Mouse (Mus musculus) midbrain, embryonic 15.5 days (tissue): ENCODE results near the gene BC051019. TPM values are rescaled to one million over a fixed set of nuclear protein-coding genes. Genes with fewer than 3 reads are reported as not detected.

Experiments used
- ATAC-seq: fragments of 200-750 bp; cut with Nextera tagmentation; replicated peaks from 2 replicates; pipeline ENCODE4 v1.8.0; 2017; ENCODE audit warnings: moderate TSS enrichment
- H3K27ac ChIP-seq: fragments of 300-500 bp; sonication (generic); 2 replicates; pipeline ENCODE4 v1.5.1; 2015; ENCODE audit warnings: mild to moderate bottlenecking, inconsistent platforms
- H3K27me3 ChIP-seq: fragments of 300-500 bp; sonication (generic); replicated peaks from 2 replicates; pipeline ENCODE4 v1.6.1; 2015; ENCODE audit warnings: inconsistent platforms
- H3K36me3 ChIP-seq: fragments of 300-500 bp; sonication (generic); replicated peaks from 2 replicates; pipeline ENCODE4 v1.6.1; 2015; ENCODE audit warnings: inconsistent platforms
- H3K4me1 ChIP-seq: fragments of 300-500 bp; sonication (generic); 2 replicates; pipeline ENCODE4 v1.6.1; 2015; ENCODE audit warnings: inconsistent platforms
- H3K4me2 ChIP-seq: fragments of 300-500 bp; sonication (generic); 2 replicates; pipeline ENCODE4 v1.6.1; 2015; ENCODE audit warnings: inconsistent platforms, mild to moderate bottlenecking, moderate library complexity
- H3K4me3 ChIP-seq: fragments of 300-500 bp; sonication (generic); 2 replicates; pipeline ENCODE4 v1.5.1; 2015; ENCODE audit warnings: mild to moderate bottlenecking, inconsistent platforms
- H3K9ac ChIP-seq: fragments of 300-500 bp; sonication (generic); 2 replicates; pipeline ENCODE4 v1.6.1; 2015; ENCODE audit warnings: mild to moderate bottlenecking, inconsistent platforms
- H3K9me3 ChIP-seq: fragments of 300-500 bp; sonication (generic); 2 replicates; pipeline ENCODE4 v1.6.1; 2016; ENCODE audit warnings: inconsistent platforms
- WGBS: fragments of 180-500 bp; shearing (Covaris S2); methylation state at CpG from one replicate; pipeline ENCODE4 v1.1.7; 2015; ENCODE audit warnings: mixed read lengths; 5-methylcytosine and 5-hydroxymethylcytosine counted together
- polyA plus RNA-seq: library from polyadenylated mRNA; unstranded; fragments of >200 nt; fragmentation: Nextera tagmentation; extraction: Ambion mirVana; gene quantifications from 2 replicates; pipeline ENCODE4 v1.2.1, GENCODE M21; 2015

Gene BC051019
- polyA plus RNA-seq: 0.20 and 0.23 TPM in 2 replicates

GRCm38 (mm10) chr7:109723697-109724096, at the start of gene BC051019:
TSS of gene BC051019 (minus strand) at chr7:109723850.
- 93% methylated on average over 5 of the region's 5 CpGs for WGBS
- H3K4me2 ChIP-seq: no peak within 1 kb of the TSS
- H3K4me3 ChIP-seq: no peak within 1 kb of the TSS

GRCm38 (mm10) chr7:109772251-109772650, 48.6 kb upstream of the BC051019 start:
- Histone ChIP-seq H3K9ac (no peak overlapping the region), H3K4me3 (no peak overlapping the region), H3K4me2 (no peak overlapping the region), H3K36me3 (no peaks in the 10 kb centered on the region), H3K4me1 (no peaks in the 10 kb centered on the region), H3K9me3 (no peaks in the 10 kb centered on the region), H3K27me3 (no peaks in the 10 kb centered on the region), H3K27ac (no peak overlapping the region)
- no peak for ATAC-seq

More at GRCm38 (mm10) chr7:109723697-109724096, at the start of gene BC051019:
- H3K27me3 ChIP-seq: no peaks in the 10 kb centered on the region
- H3K36me3 ChIP-seq: no peaks in the 10 kb centered on the region
- H3K4me1 ChIP-seq: no peaks in the 10 kb centered on the region
- H3K9ac ChIP-seq: no peak within 1 kb of the TSS
- no peaks in the 10 kb centered on the region for H3K9me3 ChIP-seq
- H3K27ac ChIP-seq: no peak within 1 kb of the TSS
- ATAC-seq: no peak

- Histone ChIP-seq H3K27ac (no peak overlapping the region), H3K4me2 (no peak overlapping the region), H3K9me3 (no peaks in the 10 kb centered on the region), H3K9ac (no peak overlapping the region), H3K36me3 (no peaks in the 10 kb centered on the region), H3K27me3 (no peaks in the 10 kb centered on the region), H3K4me3 (no peak overlapping the region), H3K4me1 (no peaks in the 10 kb centered on the region)
- WGBS: 69% methylated on average over 2 of the region's 2 CpGs
- no peak for ATAC-seq
Observed at GRCm38 (mm10) chr7:109768699-109769383, 45.2 kb upstream of the BC051019 start.

- Histone ChIP-seq H3K4me1 (no peaks in the 10 kb centered on the region), H3K4me3 (no peak overlapping the region), H3K36me3 (no peaks in the 10 kb centered on the region), H3K4me2 (no peak overlapping the region), H3K27me3 (no peaks in the 10 kb centered on the region), H3K9ac (no peak overlapping the region), H3K9me3 (no peaks in the 10 kb centered on the region), H3K27ac (no peak overlapping the region)
- no peak for ATAC-seq
- WGBS: 83% methylated on average over 7 of the region's 7 CpGs
Observed at GRCm38 (mm10) chr7:109767575-109768350, 44.1 kb upstream of the BC051019 start.

- H3K4me2 ChIP-seq: no peak overlapping the region
- no peaks in the 10 kb centered on the region for H3K36me3 ChIP-seq
- H3K4me1 ChIP-seq: no peaks in the 10 kb centered on the region
- no peak overlapping the region for H3K27ac ChIP-seq
- H3K4me3 ChIP-seq: no peak overlapping the region
- no peak overlapping the region for H3K9ac ChIP-seq
- WGBS: 69% methylated on average over 2 of the region's 2 CpGs
- no peak for ATAC-seq
- no peaks in the 10 kb centered on the region for H3K9me3 ChIP-seq
- H3K27me3 ChIP-seq: no peaks in the 10 kb centered on the region
Observed at GRCm38 (mm10) chr7:109764009-109764408, 40.4 kb upstream of the BC051019 start.

- Histone ChIP-seq H3K4me3 (no peak overlapping the region), H3K27ac (no peak overlapping the region), H3K36me3 (no peaks in the 10 kb centered on the region), H3K4me1 (peaks cover 19% of the 10 kb centered on the region), H3K9ac (no peak overlapping the region), H3K27me3 (no peaks in the 10 kb centered on the region), H3K4me2 (no peak overlapping the region), H3K9me3 (no peaks in the 10 kb centered on the region)
- WGBS: 88% methylated on average over 3 of the region's 3 CpGs
- ATAC-seq: no peak
Observed at GRCm38 (mm10) chr7:109756291-109756690, 32.6 kb upstream of the BC051019 start.

DNA sequence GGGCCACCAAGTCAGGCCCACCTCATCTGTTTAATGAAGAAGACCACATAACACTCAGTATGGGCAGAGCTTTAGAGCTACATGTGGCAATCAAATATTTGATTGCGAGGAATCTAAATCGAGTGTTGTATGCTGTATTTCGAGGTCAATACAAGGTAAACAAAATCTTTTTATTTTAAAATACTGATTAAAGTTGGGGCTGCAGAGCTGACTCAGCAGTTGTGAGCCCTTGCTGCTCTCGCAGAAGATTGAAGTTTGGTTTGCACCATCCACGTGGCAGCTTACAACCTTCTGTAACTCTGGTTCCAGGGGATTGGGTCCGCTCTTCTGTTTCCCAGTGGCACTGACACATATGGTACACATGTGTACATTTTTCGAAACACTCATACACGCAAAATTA, 30.4 kb upstream of the BC051019 start:
- ATAC-seq: no peak
- Histone ChIP-seq H3K4me3 (no peak overlapping the region), H3K9ac (no peak overlapping the region), H3K4me1 (peaks cover 31% of the 10 kb centered on the region), H3K36me3 (no peaks in the 10 kb centered on the region), H3K9me3 (no peaks in the 10 kb centered on the region), H3K4me2 (no peak overlapping the region), H3K27me3 (no peaks in the 10 kb centered on the region), H3K27ac (no peak overlapping the region)
- 91% methylated on average over 8 of the region's 8 CpGs for WGBS

DNA sequence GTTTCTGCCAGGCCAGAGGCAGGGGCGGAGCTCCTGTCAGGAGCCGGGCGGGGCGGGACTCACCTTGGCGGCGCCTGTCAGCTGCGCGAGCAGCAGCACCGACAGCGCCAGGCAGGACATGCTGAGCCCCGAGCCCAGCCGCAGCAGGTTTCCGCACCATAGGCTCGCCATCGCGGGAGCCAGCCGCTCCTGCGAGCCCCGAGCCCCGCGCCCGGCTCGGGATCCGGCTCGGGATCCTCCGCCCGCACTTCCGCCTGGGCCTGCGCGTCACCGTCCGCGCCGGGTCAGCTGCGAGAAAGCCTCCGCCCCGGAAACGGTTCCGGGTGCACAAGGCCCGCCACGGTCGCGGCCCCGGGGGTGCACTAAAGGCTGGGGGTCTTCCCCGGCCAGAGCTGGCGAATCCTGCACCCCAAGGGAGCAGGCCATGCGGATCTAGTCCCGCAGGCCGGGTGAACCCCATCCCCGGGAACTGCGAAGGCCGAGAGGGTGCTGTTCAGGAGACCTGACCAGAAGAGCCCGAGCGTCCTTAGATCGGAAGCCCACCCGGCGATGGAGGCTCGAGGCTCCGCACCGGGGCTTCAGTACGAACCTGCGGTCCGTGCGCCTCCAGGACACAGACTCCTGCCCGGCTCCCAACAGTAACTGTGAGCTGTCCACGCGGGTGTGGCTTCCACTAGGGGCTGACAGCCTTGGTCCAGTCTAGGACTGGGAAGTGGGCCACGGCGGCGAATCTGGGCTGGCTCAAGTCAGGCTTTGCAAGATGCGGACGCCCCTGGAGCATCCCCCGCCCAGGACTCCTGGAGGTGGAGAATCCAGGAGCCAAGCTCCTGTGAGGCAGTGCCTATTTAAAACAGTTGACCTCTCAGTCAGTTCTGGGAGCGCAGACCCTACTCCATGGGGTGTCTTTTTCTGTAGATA, 28.6 kb upstream of the BC051019 start, which contains the start of gene Tmem9b:
Gene Tmem9b, minus strand, starts transcription at position 868 of the 918 bp plus-strand sequence.
- peak within 1 kb of the TSS; percentile 84 for H3K27ac ChIP-seq
- no peaks in the 10 kb centered on the region for H3K9me3 ChIP-seq
- H3K4me1 ChIP-seq: peaks cover 31% of the 10 kb centered on the region
- H3K36me3 ChIP-seq: no peaks in the 10 kb centered on the region
- peak within 1 kb of the TSS; percentile 83 for H3K4me2 ChIP-seq
- peak within 1 kb of the TSS; percentile 88 for H3K9ac ChIP-seq
- under 1% methylated on average over 74 of the region's 74 CpGs for WGBS
- peak within 1 kb of the TSS; percentile 72 for H3K4me3 ChIP-seq
- peak; percentile 95 for ATAC-seq
- H3K27me3 ChIP-seq: no peaks in the 10 kb centered on the region

DNA sequence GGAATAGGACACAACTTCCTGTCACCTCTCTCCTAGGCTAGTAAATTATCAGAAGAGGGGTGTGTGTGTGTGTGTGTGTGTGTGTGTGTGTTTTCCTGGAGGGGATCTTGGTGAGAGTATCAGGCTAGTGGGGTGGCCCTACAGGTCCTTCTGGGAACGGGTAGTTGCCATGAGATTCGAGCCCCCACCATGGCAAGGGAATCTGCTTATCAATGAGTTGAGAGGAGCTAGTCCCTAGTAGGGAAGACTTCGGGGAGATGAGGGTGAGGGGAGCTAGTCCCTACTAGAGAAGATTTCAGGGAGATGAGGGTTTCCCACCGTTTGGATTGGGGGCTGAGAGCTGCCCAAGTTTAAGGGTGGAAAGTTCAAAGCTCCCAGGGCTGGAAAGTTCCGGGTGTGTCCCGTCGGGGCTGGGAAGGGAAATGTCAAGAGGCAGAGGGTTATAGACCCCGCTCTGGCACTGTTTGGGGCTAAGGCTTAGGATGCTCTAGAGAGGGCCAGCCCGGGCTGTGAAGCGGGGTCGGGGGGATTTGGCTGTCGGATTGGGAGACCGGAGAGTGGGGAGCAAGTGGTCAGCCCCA, 27.9 kb upstream of the BC051019 start:
- H3K4me3 ChIP-seq: peak overlapping the region; percentile 72
- peak overlapping the region; percentile 83 for H3K4me2 ChIP-seq
- 3% methylated on average over 13 of the region's 13 CpGs for WGBS
- H3K9me3 ChIP-seq: no peaks in the 10 kb centered on the region
- no peaks in the 10 kb centered on the region for H3K27me3 ChIP-seq
- no peaks in the 10 kb centered on the region; the same call in 1 of the 2 replicates for H3K36me3 ChIP-seq
- H3K27ac ChIP-seq: peak overlapping the region; percentile 84
- ATAC-seq: peak; percentile 76
- peaks cover 31% of the 10 kb centered on the region for H3K4me1 ChIP-seq
- H3K9ac ChIP-seq: peak overlapping the region; percentile 88

- WGBS: 71% methylated on average over 1 of the region's 1 CpGs
- no peaks in the 10 kb centered on the region for H3K9me3 ChIP-seq
- peaks cover 17% of the 10 kb centered on the region for H3K4me1 ChIP-seq
Observed at GRCm38 (mm10) chr7:109747747-109748146, 24.1 kb upstream of the BC051019 start.

GRCm38 (mm10) chr7:109741703-109742102, 18.1 kb upstream of the BC051019 start:
- WGBS: 87% methylated on average over 4 of the region's 4 CpGs
- peaks cover 41% of the 10 kb centered on the region for H3K36me3 ChIP-seq

More at GRCm38 (mm10) chr7:109747747-109748146, 24.1 kb upstream of the BC051019 start:
- Histone ChIP-seq H3K9ac (no peak overlapping the region), H3K36me3 (peaks cover 15% of the 10 kb centered on the region), H3K4me2 (no peak overlapping the region), H3K27ac (no peak overlapping the region), H3K27me3 (no peaks in the 10 kb centered on the region), H3K4me3 (no peak overlapping the region)
- no peak for ATAC-seq

More at GRCm38 (mm10) chr7:109741703-109742102, 18.1 kb upstream of the BC051019 start:
- Histone ChIP-seq H3K4me3 (no peak overlapping the region), H3K4me2 (no peak overlapping the region), H3K9me3 (no peaks in the 10 kb centered on the region), H3K27ac (no peak overlapping the region), H3K27me3 (no peaks in the 10 kb centered on the region), H3K4me1 (no peaks in the 10 kb centered on the region), H3K9ac (no peak overlapping the region)
- ATAC-seq: no peak
